Mouse (Mus musculus) left cerebral cortex, postnatal 10 days (tissue): ENCODE results near the gene Trim12a. TPM values are rescaled to one million over a fixed set of nuclear protein-coding genes. Genes with fewer than 3 reads are reported as not detected.

Experiments used
- total RNA-seq, 2 experiments: library from RNA; stranded (reverse); gene quantifications; 2 replicates each; pipeline ENCODE4 v1.2.3; 2021

Gene Trim12a
- total RNA-seq, 2 experiments from 2014 or later: 1.3 to 2.1 TPM

Other genes with a start within 250 kb of the Trim12a start
- gene Olfr644, start 243.6 kb downstream of the Trim12a start, total RNA-seq: not detected
- gene Olfr645, start 230.0 kb downstream of the Trim12a start, total RNA-seq: not detected
- gene Olfr646, start 210.6 kb downstream of the Trim12a start, total RNA-seq: not detected
- gene Ubqln5, start 185.6 kb downstream of the Trim12a start, total RNA-seq: not detected
- not detected for gene Olfr643, start 178.1 kb downstream of the Trim12a start, total RNA-seq
- gene Ubqln3, start 172.2 kb downstream of the Trim12a start, total RNA-seq: not detected
- not detected for gene Ubqlnl, start 164.9 kb downstream of the Trim12a start, total RNA-seq
- not detected for gene Olfm5, start 150.6 kb downstream of the Trim12a start, total RNA-seq
- under 1 TPM; 0.34 to 0.43 TPM for gene Olfr648, start 132.1 kb downstream of the Trim12a start, total RNA-seq
- not detected for gene Olfr649, start 119.5 kb downstream of the Trim12a start, total RNA-seq
- gene Trim6, start 96.7 kb downstream of the Trim12a start, total RNA-seq: under 1 TPM; 0.63 to 0.75 TPM
- under 1 TPM; 0.88 to 0.99 TPM for gene Trim34a, start 71.0 kb downstream of the Trim12a start, total RNA-seq
- gene Trim5, start 27.4 kb downstream of the Trim12a start, total RNA-seq: under 1 TPM; 0.43 to 0.49 TPM
- gene Trim34b, start 14.0 kb upstream of the Trim12a start, total RNA-seq: not detected
- gene Trim12c, start 37.9 kb upstream of the Trim12a start, total RNA-seq: 1 to 10 TPM in 1 of 2 experiments, under 1 TPM in 1; 0.83 to 1.0 TPM
- not detected for gene Trim30b, start 54.4 kb upstream of the Trim12a start, total RNA-seq
- not detected for gene Trim30c, start 85.4 kb upstream of the Trim12a start, total RNA-seq
- gene Trim30a, start 149.7 kb upstream of the Trim12a start, total RNA-seq: under 1 TPM; 0.62 to 0.83 TPM
- gene Trim30d, start 192.4 kb upstream of the Trim12a start, total RNA-seq: under 1 TPM; 0.24 to 0.26 TPM
- not detected for gene Olfr651, start 234.7 kb upstream of the Trim12a start, total RNA-seq
- gene Olfr652, start 245.4 kb upstream of the Trim12a start, total RNA-seq: not detected